In the genomic region with DNA sequence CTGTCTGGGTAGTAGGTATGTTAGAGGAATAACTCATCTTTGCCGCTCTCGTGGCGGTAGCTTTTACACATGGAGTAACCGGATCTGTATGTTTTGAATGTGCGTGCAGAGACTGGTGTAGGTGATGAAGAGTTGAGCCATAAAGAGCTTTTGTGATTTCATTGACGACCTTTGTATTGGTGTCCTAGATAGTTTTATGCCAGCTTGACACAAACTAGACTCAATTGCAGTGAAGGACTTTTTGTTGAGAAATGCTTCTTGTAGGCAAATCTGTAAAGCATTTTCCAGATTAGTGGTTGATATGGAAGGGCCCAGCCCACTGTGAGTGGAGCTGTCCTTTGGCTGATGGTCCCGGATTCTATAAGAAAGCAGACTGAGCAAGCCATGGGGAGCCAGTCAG, we compare ENCODE assay signal across 8 mouse cellular contexts. TPM values are rescaled to one million over a fixed set of nuclear protein-coding genes. Genes with fewer than 3 reads are reported as not detected.
DNase-seq lines count a peak whose midpoint lies in the region; ATAC-seq and TF ChIP-seq lines count a peak whose summit lies in the region.

A gene (minus strand): TSS at position 101 of the 400 bp plus-strand sequence.

- no peak within 1 kb of the TSS for H3K4me3 ChIP-seq in cortical plate, adult 2 months (ENCODE audit: insufficient read depth, low read length)
- no peak within 1 kb of the TSS for H3K4me3 ChIP-seq in hindbrain, embryonic 15.5 days
- H3K4me3 ChIP-seq in midbrain, embryonic 16.5 days (ENCODE audit: low read depth, low read length), result no peak within 1 kb of the TSS

- no peak within 1 kb of the TSS for H3K9ac ChIP-seq in hindbrain, embryonic 15.5 days
- no peak within 1 kb of the TSS for H3K9ac ChIP-seq in midbrain, embryonic 16.5 days (ENCODE audit: low read depth, low read length)

- no peak for DNase-seq in layer of hippocampus, adult 18-20 months (ENCODE audit: low spot score in 2 of 2)
- no peak for DNase-seq in layer of hippocampus, adult 9-11 months
- DNase-seq in yolk sac, embryonic 10.5 days (ENCODE audit: low spot score), result no peak
- DNase-seq in lung, adult 18-20 months, result no peak

- H3K4me2 ChIP-seq in hindbrain, embryonic 15.5 days, result no peak within 1 kb of the TSS
- H3K4me2 ChIP-seq in midbrain, embryonic 16.5 days (ENCODE audit: low read length), result no peak within 1 kb of the TSS

- ATAC-seq in hindbrain, embryonic 15.5 days (ENCODE audit: low FRiP score, low read depth), result no peak
- ATAC-seq in midbrain, embryonic 16.5 days, result no peak
- no peak for ATAC-seq in erythroid progenitor cell, adult 5-6 weeks (replicated peaks; ENCODE audit: low FRiP score, poor library complexity, severe bottlenecking)

- WGBS in hindbrain, embryonic 15.5 days, result 98% methylated on average over 7 of the region's 7 CpGs
- WGBS in midbrain, embryonic 16.5 days, result 96% methylated on average over 7 of the region's 7 CpGs

- no peaks in the 10 kb centered on the region for H3K9me3 ChIP-seq in hindbrain, embryonic 15.5 days
- H3K9me3 ChIP-seq in midbrain, embryonic 16.5 days (replicated peaks; ENCODE audit: control insufficient read depth, low read length, poor library complexity, severe bottlenecking), result no peaks in the 10 kb centered on the region

- H3K27me3 ChIP-seq in hindbrain, embryonic 15.5 days, result no peaks in the 10 kb centered on the region
- H3K27me3 ChIP-seq in midbrain, embryonic 16.5 days (ENCODE audit: control insufficient read depth, insufficient read depth, low read depth, low read length), result no peaks in the 10 kb centered on the region

- no peak for TF ChIP-seq POLR2A in cortical plate, adult 2 months (IDR thresholded peaks at IDR 0.05; ENCODE audit: extremely low read depth, insufficient read depth, low read length)

- no peak for TF ChIP-seq CTCF in cortical plate, adult 2 months (IDR thresholded peaks at IDR 0.05; ENCODE audit: extremely low read depth, insufficient read depth, low read length)

- H3K4me1 ChIP-seq in cortical plate, adult 2 months (ENCODE audit: control insufficient read depth, insufficient read depth, low read length), result no peaks in the 10 kb centered on the region
- no peaks in the 10 kb centered on the region for H3K4me1 ChIP-seq in hindbrain, embryonic 15.5 days (replicated peaks)
- no peaks in the 10 kb centered on the region for H3K4me1 ChIP-seq in midbrain, embryonic 16.5 days (ENCODE audit: control insufficient read depth, insufficient read depth, low read length)

- no peaks in the 10 kb centered on the region for H3K36me3 ChIP-seq in hindbrain, embryonic 15.5 days
- H3K36me3 ChIP-seq in midbrain, embryonic 16.5 days (ENCODE audit: control insufficient read depth, insufficient read depth, low read length), result no peaks in the 10 kb centered on the region

- no peak within 1 kb of the TSS for H3K27ac ChIP-seq in cortical plate, adult 2 months (ENCODE audit: insufficient read depth, low read length)
- no peak within 1 kb of the TSS for H3K27ac ChIP-seq in hindbrain, embryonic 15.5 days (replicated peaks)
- H3K27ac ChIP-seq in midbrain, embryonic 16.5 days (ENCODE audit: low read length), result no peak within 1 kb of the TSS

RNA-seq across cellular contexts. Expression of the gene that starts here (rescaled TPM):
- 10 to 100 TPM; 15.7 to 17.5 TPM for total RNA-seq in layer of hippocampus, adult 18-20 months (2021)
- 21.4 and 23.6 TPM in 2 replicates for polyA plus RNA-seq in cortical plate, adult 2 months (2012; rRNA removed)
- 24.3 and 25.5 TPM in 2 replicates for polyA plus RNA-seq in hindbrain, embryonic 15.5 days (2015; fragmentation: Nextera tagmentation; extraction: Ambion mirVana)
- 31.3 and 34.5 TPM in 2 replicates for polyA plus RNA-seq in midbrain, embryonic 16.5 days (2015; fragmentation: Nextera tagmentation; extraction: Ambion mirVana)
- 7.6 TPM in 1 of 2 replicates, not detected in the other for total RNA-seq in erythroid progenitor cell, adult 5-6 weeks (2015; ENCODE audit: low replicate concordance)
- total RNA-seq in erythroid progenitor cell, adult 5-6 weeks (2017; ENCODE audit: low replicate concordance), result 1.4 and 11.9 TPM in 2 replicates
